Mouse (Mus musculus) CD4-positive, CD25-positive, alpha-beta regulatory T cell, adult 2 months (primary cell): ENCODE data around the gene Srrm1.
A peak's percentile ranks its signal among the peaks of the same experiment; 100 is the strongest.
"Not testable (repeated sequence)": the region's sequence is repeated elsewhere in the genome, so short reads cannot be mapped to it uniquely, and the experiment has no call there.

Experiments
- DNase-seq: peaks from one replicate; pipeline ENCODE4 v3.0.0-alpha.2; 2012; ENCODE audit warnings: low read depth, low spot score

Gene Srrm1

DNA sequence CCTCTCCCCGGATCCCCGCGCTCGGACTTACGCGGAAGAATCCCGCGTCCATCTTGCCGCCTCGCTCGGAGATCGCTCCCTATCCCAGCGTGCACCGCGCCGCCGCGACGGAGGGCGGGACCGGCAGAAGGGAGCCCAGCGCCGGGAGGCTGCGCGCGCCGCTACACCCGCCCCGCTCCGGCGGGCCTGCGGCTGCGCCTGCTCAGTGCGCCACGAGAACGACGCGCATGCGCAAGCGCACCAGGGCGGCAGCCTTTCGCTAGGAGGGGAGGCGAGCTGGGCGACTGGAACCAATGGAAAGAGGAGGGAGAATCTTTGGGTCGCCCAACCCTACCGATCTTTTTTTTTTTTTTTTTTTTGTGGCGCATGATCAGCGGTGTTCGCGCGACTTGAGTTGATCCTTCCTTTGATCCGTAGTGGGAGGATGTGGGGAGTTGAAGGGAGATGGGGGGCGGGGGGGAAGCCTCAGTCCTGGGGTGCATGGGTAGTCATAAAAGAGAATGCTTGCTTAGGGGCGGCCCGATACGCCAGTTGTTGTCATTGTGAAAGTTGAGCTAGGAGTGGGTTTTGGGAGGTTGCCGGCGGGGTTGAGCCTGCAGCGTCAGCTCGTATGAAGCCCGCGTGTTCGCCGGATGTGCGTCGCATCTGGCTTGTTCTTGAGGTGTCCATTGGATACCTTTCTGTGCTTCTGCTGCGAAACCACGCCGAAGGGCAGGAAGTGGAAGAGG, at the start of gene Srrm1:
Srrm1 (minus strand) TSS at position 256 of the 728 bp plus-strand sequence.
- DNase-seq = peak; percentile 100

GRCm38 (mm10) chr4:135401881-135402280, 48.8 kb upstream of the Srrm1 start:
- DNase-seq = no peak

GRCm38 (mm10) chr4:135397991-135398390, 44.9 kb upstream of the Srrm1 start, which contains the start of gene Ncmap:
Gene Ncmap (minus strand): TSS chr4:135398227.
- peak; percentile 48 for DNase-seq

GRCm38 (mm10) chr4:135397551-135397950, 44.4 kb upstream of the Srrm1 start:
- DNase-seq = no peak

DNA sequence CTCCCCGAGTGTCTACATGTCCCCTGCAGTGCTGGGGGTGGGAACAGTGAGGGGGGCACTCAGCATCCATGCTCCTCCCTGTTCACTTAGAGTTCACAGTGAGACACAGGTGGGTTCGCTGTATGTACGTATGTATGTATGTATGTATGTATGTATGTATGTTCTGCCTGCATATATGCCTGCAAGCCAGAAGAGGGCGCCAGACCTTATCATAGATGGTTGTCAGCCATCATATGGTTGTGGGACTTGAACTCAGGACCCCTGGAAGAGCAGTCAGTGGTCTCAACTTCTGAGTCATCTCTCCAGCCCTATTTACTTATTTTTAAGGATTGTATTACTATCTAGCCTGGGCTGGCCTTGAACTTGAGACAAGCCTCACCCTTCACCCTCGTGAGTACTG, 43.2 kb upstream of the Srrm1 start:
- DNase-seq = peak; percentile 58

- no peak for DNase-seq
Observed at GRCm38 (mm10) chr4:135395375-135395774, 42.3 kb upstream of the Srrm1 start.

DNA sequence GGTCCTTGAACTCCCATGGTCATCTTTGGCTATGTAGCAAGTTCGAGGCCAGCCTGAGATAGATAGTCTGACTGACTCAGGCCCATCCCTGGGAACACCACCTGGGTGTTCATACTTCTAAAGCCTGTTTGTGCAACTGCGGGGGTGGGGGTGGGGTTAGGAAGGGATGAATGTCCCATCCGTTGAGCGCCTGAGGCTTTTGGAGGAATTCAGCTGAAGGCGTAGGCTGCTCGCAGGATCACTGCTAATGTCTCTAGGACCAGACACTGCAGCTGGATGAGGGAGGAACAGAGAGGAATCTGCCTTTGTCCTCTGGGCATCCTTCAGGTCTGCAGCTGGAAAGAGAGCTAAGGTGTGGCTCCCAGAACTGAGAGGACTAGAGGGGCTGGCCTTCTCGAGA, 41.5 kb upstream of the Srrm1 start:
- no peak for DNase-seq

- no peak for DNase-seq
Observed at GRCm38 (mm10) chr4:135393381-135393780, 40.3 kb upstream of the Srrm1 start.

- DNase-seq = no peak
Observed at GRCm38 (mm10) chr4:135392801-135393200, 39.7 kb upstream of the Srrm1 start.

- peak; percentile 59 for DNase-seq
Observed at GRCm38 (mm10) chr4:135391014-135391413, 37.9 kb upstream of the Srrm1 start.

DNA sequence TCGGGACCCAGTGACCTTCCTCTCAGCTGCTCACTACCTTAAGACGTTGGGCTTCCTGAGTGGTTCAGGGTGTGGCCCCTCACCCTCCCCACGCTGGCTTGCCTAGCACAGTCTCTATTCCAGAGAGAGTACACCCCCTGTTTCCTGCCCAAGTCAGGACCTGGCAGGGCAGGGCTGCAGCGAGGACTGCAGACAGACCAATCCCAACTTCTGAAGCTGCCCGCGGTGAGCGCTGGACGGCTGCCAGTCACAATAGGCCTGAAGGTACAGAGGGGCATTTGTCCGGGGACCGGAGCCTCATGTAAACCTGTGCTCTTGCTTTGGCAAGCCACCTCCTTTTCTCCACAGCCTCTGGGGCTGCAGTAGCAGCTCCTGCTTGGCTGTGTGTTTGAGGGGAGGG, 32.5 kb upstream of the Srrm1 start:
- peak; percentile 32 for DNase-seq

GRCm38 (mm10) chr4:135382316-135382715, 29.2 kb upstream of the Srrm1 start:
- peak; percentile 93 for DNase-seq

DNA sequence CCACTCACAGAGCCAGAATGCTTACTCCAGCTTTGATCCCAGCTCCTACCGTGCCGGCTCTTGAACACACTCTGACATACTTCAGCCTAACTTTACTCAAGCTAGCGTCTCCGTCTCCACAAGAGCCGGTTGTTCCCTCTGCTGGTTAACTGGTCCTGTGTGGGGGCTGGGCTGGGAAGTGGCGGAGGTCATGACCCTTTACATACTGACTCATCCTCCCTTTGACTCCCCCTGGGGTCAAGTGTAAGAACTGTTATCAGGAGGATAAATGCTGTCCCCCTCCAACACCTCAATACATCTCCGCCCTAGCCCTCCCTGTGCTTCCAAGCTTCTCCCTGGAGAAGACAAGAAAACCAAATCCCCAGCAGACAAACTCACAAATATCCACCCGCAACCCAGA, 28.2 kb upstream of the Srrm1 start:
- DNase-seq = no peak

GRCm38 (mm10) chr4:135377241-135377640, 24.1 kb upstream of the Srrm1 start:
- no peak for DNase-seq

DNA sequence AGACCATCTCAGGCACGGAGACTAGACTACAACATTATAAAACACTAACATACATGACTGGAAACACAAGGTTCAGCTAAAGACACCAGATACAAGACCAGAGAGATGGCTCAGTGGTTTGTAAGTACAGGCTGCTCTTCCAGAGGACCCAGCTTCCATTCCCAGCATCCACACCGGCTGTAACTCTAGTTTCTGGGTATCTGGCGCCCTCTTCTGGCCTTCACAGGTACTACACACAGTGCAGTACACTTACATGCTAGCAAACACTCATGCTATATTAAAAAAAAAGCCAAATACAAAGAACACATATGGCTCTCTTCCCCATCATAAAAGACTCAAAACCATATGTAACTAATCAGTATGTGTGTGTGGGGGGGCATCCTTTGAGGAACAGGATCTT, 22.3 kb upstream of the Srrm1 start:
- DNase-seq = peak; percentile 52

DNA sequence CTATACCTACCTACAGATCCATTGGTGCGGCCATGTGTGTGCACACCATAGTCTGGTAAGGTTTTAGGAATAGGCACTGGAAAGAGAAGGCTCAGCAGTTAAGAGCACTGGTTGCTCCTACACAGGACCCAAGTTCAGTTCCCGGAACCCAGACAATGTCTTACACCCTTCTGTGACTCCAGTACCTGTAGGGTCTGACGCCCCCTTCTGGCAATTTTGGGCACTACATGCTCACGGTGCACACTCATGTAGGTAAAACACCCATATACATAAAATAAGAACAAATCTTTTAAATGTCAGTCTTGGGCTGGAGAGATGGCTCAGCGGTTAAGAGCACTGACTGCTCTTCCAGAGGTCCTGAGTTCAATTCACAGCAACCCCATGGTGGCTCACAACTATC, 20.2 kb upstream of the Srrm1 start:
- peak; percentile 45 for DNase-seq

GRCm38 (mm10) chr4:135370372-135370771, 17.3 kb upstream of the Srrm1 start:
- DNase-seq = no peak

GRCm38 (mm10) chr4:135362828-135363227, 9.7 kb upstream of the Srrm1 start:
- DNase-seq = no peak

DNA sequence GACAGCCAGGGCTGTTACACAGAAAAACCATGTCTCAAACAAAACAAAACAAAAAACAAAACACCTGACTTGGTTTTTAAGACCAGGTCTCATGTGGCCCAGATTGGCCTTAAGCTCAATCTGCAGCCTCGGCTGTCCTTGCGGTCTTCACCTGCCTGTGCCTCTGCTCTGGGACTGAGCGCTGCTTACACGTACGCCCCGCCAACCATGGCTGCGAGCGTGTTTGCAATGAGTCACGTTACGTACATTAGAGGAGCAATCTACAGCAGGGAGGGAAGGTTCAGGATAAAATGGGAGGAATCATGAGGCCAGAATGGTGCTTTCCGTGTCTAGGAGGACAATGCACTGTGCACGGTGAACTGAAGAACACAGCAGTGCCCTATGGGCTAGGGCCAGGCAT, 8.6 kb upstream of the Srrm1 start:
- no peak for DNase-seq

- peak; percentile 91 for DNase-seq
Observed at GRCm38 (mm10) chr4:135358736-135359135, 5.6 kb upstream of the Srrm1 start.

DNA sequence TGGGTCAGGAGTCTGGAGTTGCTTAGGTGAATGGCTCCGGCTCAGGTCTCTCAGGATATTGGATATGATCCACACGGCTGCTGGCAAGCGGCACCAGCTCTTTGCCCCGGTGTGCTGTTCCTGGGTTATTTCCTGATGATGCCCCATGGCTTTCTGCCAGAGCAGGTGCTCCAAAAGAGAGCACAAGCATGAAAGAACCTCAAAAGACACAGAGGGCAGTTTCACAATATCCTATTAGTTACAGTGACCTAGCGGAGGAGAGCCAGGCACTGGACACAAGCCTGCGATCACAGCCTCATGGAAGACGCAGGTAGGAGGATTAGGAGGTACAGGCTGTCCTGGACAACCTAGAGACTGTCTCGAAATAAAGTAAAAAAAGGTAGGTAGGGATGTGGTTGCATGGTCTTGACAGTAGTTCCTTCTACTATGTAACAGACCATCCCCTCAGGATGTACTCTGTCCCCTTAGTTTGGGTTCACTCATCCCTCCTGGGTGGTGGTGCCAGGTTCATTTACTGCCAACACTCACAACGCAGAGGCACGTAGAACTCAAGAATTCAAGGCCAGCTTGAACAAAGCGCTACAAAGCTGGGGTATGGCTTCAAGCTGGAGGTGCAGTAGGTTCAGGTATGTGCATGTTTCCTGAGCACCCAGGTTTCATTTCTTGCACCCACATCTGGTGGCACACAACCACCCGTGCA, 4.2 kb upstream of the Srrm1 start:
- DNase-seq = no peak

DNA sequence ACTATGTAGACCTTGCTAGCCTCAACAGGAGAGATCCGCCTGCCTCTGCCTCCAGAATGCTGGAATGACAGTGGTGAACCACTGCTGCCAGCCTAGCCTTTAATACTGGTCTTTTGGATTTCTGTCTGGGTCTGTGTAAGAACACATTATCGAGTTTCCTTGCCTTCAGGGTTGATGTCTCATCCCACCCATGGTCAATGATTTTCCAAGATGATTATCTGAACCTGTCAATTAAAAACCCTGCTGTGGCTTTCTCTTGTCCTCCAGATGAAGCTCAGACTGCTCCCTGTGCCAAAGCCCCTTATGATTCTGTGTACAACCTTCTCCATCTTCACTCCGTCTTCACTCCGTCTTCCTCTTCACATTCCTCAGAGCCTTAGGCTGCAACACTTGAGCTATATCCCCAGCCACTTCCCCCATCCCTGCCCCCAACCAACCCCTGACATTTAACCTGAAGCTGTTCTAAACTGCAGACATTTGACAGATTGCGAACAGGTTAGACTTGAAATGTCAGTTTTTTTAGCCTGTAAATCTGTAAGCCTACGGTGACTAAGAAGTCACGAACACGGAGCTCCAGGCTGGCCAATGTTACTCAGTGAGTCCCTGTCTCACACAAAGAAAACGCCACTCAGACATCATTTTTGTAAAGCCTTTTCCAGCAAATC, 2.9 kb upstream of the Srrm1 start:
- no peak for DNase-seq

DNA sequence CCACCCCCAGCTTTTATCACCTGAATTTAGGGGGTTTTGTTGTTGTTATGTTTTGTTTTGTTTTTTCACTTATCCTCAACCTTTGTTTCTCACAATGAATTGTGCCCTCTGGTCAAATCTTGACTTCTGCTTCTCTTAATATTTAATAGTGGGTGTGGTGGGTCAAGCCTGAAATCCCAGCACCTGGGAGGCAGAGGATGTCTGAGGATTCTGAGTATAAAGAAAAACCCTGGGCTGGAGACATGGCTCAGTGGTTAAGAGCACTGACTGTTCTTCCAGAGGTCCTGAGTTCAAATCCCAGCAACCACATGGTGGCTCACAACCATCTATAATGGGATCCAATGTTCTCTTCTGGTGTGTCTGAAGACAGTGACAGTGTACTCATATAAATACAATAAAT, 1.6 kb upstream of the Srrm1 start:
- not testable (repeated sequence) for DNase-seq
